Mouse (Mus musculus) adrenal gland, postnatal 25 days (tissue): ENCODE data around the gene Spon1. TPM values are rescaled to one million over a fixed set of nuclear protein-coding genes. Genes with fewer than 3 reads are reported as not detected.

ENCODE experiments used
- DNase-seq: peaks from one replicate; pipeline ENCODE4 v3.0.0; 2021; ENCODE audit warnings: mixed read lengths
- total RNA-seq: library from RNA; stranded (reverse); gene quantifications from 2 replicates; pipeline ENCODE4 v1.2.3, GENCODE M21; 2021

Spon1 gene
- total RNA-seq, 1 experiment from 2014 or later, result 8.9 TPM

GRCm38 (mm10) chr7:114062451-114062850, 296.7 kb downstream of the Spon1 start:
- peak; percentile 39 for DNase-seq

- DNase-seq, result no peak
Observed at GRCm38 (mm10) chr7:114063534-114063933, 297.7 kb downstream of the Spon1 start.

- no peak for DNase-seq
Observed at GRCm38 (mm10) chr7:114063966-114064365, 298.2 kb downstream of the Spon1 start.

- no peak for DNase-seq
Observed at GRCm38 (mm10) chr7:114065407-114066185, 299.8 kb downstream of the Spon1 start.

- DNase-seq, result peak; percentile 79
Observed at GRCm38 (mm10) chr7:114066529-114067178, 300.9 kb downstream of the Spon1 start.

- no peak for DNase-seq
Observed at GRCm38 (mm10) chr7:114068956-114069533, 303.2 kb downstream of the Spon1 start.

- DNase-seq, result no peak
Observed at GRCm38 (mm10) chr7:114069726-114070457, 304.1 kb downstream of the Spon1 start.

GRCm38 (mm10) chr7:114070458-114070840, 304.7 kb downstream of the Spon1 start:
- peak; percentile 15 for DNase-seq

- DNase-seq, result no peak
Observed at GRCm38 (mm10) chr7:114071395-114071794, 305.6 kb downstream of the Spon1 start.

- no peak for DNase-seq
Observed at GRCm38 (mm10) chr7:114071851-114072616, 306.2 kb downstream of the Spon1 start.

- no peak for DNase-seq
Observed at GRCm38 (mm10) chr7:114074133-114074532, 308.3 kb downstream of the Spon1 start.

GRCm38 (mm10) chr7:114074595-114074994, 308.8 kb downstream of the Spon1 start:
- DNase-seq, result no peak

- DNase-seq, result no peak
Observed at GRCm38 (mm10) chr7:114079343-114079742, 313.5 kb downstream of the Spon1 start.

GRCm38 (mm10) chr7:114080250-114080649, 314.5 kb downstream of the Spon1 start:
- no peak for DNase-seq

- no peak for DNase-seq
Observed at GRCm38 (mm10) chr7:114081633-114082420, 316.0 kb downstream of the Spon1 start.

GRCm38 (mm10) chr7:114083088-114083487, 317.3 kb downstream of the Spon1 start:
- no peak for DNase-seq

GRCm38 (mm10) chr7:114083760-114084159, 318.0 kb downstream of the Spon1 start:
- DNase-seq, result no peak

- DNase-seq, result no peak
Observed at GRCm38 (mm10) chr7:114086021-114086710, 320.4 kb downstream of the Spon1 start.

- peak; percentile 42 for DNase-seq
Observed at GRCm38 (mm10) chr7:114087341-114087740, 321.5 kb downstream of the Spon1 start.

- DNase-seq, result no peak
Observed at GRCm38 (mm10) chr7:114087986-114088385, 322.2 kb downstream of the Spon1 start.
